Mouse (Mus musculus) thymus, adult 18-20 months (tissue): ENCODE results near the gene Atp6v1d.

Source experiments
- DNase-seq, 2 experiments: peaks; one replicate each; pipeline ENCODE4 v3.0.0; 2022; ENCODE audit warnings: mixed read lengths in 2 of 2

Atp6v1d gene

GRCm38 (mm10) chr12:78861496-78862253 lies at the start of gene Atp6v1d, which contains the start of gene Eif2s1:
TSS of gene Atp6v1d (minus strand) at chr12:78861638.
TSS of gene Eif2s1 (plus strand) at chr12:78861819.
- peak; percentile 98 to 99 for DNase-seq

- no peak for DNase-seq
These were observed 49.4 kb upstream of the Atp6v1d start for GRCm38 (mm10) chr12:78910684-78911461.

- no peak for DNase-seq
These were observed 46.7 kb upstream of the Atp6v1d start for GRCm38 (mm10) chr12:78908081-78908605.

- peak; percentile 45 to 57 for DNase-seq
These were observed 45.3 kb upstream of the Atp6v1d start, which contains the start of gene Plek2 for GRCm38 (mm10) chr12:78906707-78907162. TSS of gene Plek2 (minus strand) at chr12:78906964.

GRCm38 (mm10) chr12:78904499-78904898 lies 43.1 kb upstream of the Atp6v1d start:
- no peak for DNase-seq

- DNase-seq, result no peak
These were observed 41.9 kb upstream of the Atp6v1d start for GRCm38 (mm10) chr12:78903313-78903712.

GRCm38 (mm10) chr12:78901467-78901866 lies 40.0 kb upstream of the Atp6v1d start:
- no peak for DNase-seq

GRCm38 (mm10) chr12:78897861-78898260 lies 36.4 kb upstream of the Atp6v1d start:
- DNase-seq, result no peak

GRCm38 (mm10) chr12:78891149-78891548 lies 29.7 kb upstream of the Atp6v1d start:
- DNase-seq, result no peak

- DNase-seq, result no peak
These were observed 28.6 kb upstream of the Atp6v1d start for GRCm38 (mm10) chr12:78890062-78890461.

- no peak for DNase-seq
These were observed 13.1 kb upstream of the Atp6v1d start for GRCm38 (mm10) chr12:78874581-78874980.

- no peak for DNase-seq
These were observed 6.7 kb upstream of the Atp6v1d start for GRCm38 (mm10) chr12:78868115-78868514.

- no peak for DNase-seq
These were observed 4.0 kb upstream of the Atp6v1d start for GRCm38 (mm10) chr12:78865434-78865833.

GRCm38 (mm10) chr12:78862254-78862730 lies 854 bp upstream of the Atp6v1d start:
- DNase-seq, result no peak

- DNase-seq, result no peak
These were observed 430 bp downstream of the Atp6v1d start for GRCm38 (mm10) chr12:78860921-78861495.

- no peak for DNase-seq
These were observed 13.2 kb downstream of the Atp6v1d start for GRCm38 (mm10) chr12:78848246-78848645.

- no peak for DNase-seq
These were observed 19.0 kb downstream of the Atp6v1d start for GRCm38 (mm10) chr12:78842429-78842828.

GRCm38 (mm10) chr12:78839906-78840305 lies 21.5 kb downstream of the Atp6v1d start:
- no peak for DNase-seq

GRCm38 (mm10) chr12:78834496-78834895 lies 26.9 kb downstream of the Atp6v1d start:
- DNase-seq, result no peak

- DNase-seq, result no peak
These were observed 47.0 kb downstream of the Atp6v1d start for GRCm38 (mm10) chr12:78814437-78814836.

GRCm38 (mm10) chr12:78801836-78802235 lies 59.6 kb downstream of the Atp6v1d start:
- DNase-seq, result no peak

- DNase-seq, result no peak
These were observed 61.4 kb downstream of the Atp6v1d start for GRCm38 (mm10) chr12:78800036-78800435.

- DNase-seq, result no peak
These were observed 67.2 kb downstream of the Atp6v1d start for GRCm38 (mm10) chr12:78794236-78794635.
